Mouse (Mus musculus): ENCODE data around the gene Ptk7. TPM values are rescaled to one million over a fixed set of nuclear protein-coding genes. Genes with fewer than 3 reads are reported as not detected.
A peak's percentile ranks its signal among the peaks of the same experiment; 100 is the strongest.

Gene Ptk7
- polyA plus RNA-seq, 1 experiment = 6.5 TPM

DNA sequence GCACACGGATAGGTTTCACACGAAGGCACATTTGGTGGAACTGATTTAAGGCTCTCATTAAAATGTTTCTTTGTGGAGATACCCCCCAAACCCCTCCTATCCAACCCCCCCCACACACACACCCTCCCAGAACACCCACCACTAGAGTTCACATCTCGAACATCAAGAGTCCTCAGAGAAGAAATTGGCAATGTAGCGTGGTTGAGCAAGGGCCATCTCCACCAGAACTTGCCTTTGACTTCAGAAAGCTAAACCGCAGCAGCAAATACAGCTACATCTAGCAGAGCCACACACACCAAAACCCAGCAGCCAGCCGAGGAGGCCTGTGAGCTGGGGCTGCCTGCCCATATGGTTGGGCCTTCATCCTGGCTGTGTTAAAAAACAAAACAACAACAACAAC lies 1.9 kb downstream of the Ptk7 start:
- H3K27ac ChIP-seq (ENCODE audit: insufficient read depth, low read length) = no peak overlapping the region
- no peak for TF ChIP-seq POLR2A (IDR thresholded peaks at IDR 0.05; ENCODE audit: extremely low read depth, insufficient read depth, low read length)
- TF ChIP-seq CTCF (IDR thresholded peaks at IDR 0.05; ENCODE audit: extremely low read depth, insufficient read depth, low read length) = no peak
- peaks cover 2% of the 10 kb centered on the region for H3K4me1 ChIP-seq (ENCODE audit: control insufficient read depth, insufficient read depth, low read length)
- H3K4me3 ChIP-seq (ENCODE audit: insufficient read depth, low read length) = no peak overlapping the region; the same call in 1 of the 2 replicates

DNA sequence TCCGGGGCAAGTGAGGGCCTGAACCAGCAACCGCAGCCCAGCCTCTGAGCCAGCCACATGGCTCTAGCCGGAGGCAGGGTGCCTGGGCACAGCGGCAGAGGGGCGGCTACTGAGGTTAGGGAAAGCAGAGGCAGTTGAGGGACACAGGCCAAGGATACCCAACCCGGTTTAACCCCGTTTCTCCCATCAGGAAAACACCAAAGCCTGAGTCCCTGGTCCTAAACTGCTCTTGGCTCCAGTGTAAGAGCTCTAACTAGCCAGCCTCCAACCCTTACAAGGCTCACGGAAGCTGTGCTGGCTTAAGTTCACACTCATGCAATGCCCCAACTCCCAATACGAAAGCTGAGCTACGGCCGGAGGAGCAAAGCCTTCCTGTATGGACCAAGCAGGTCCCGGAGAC lies 4.7 kb downstream of the Ptk7 start:
- Histone ChIP-seq H3K4me1 (ENCODE audit: control insufficient read depth, insufficient read depth, low read length) (peaks cover 4% of the 10 kb centered on the region), H3K27ac (ENCODE audit: insufficient read depth, low read length) (no peak overlapping the region), H3K4me3 (ENCODE audit: insufficient read depth, low read length) (no peak overlapping the region)
- TF ChIP-seq CTCF (IDR thresholded peaks at IDR 0.05; ENCODE audit: extremely low read depth, insufficient read depth, low read length) (no peak), POLR2A (IDR thresholded peaks at IDR 0.05; ENCODE audit: extremely low read depth, insufficient read depth, low read length) (no peak)

DNA sequence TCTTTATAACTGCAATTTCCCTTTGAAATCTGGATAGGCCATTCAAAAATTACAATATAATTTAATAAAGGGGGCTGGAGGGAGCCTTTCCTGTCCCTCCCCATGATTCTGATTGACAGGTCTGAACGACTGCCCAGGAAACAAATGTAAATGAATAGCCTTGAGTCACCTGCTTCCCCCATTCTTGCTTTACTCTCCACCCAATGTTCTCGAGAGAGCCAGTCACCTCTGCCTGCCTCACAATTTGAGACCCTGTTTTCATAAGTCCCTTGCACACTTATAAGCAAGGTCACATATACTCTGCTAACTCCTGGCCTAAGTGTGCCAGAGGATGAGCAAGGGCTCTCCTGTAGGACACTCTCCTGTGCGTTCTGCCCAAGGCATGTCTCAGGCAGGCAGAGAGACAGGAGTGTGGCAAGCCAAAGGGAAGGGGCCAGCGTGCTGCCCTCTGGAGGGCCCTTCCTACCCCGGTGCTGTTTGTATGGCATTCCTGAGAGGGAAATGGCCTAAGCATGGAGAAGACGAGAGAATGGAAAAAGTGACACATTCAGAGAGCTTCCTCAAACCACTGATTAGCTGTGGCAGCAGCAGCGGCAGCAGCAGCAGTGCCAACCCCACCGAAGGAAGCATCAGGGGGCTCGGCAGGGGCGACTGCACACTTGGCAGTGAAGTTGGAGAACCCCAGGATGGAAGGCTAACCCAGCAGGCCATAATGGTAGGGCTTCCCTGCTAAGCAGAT lies 5.3 kb downstream of the Ptk7 start:
- Histone ChIP-seq H3K27ac (ENCODE audit: insufficient read depth, low read length) (no peak overlapping the region), H3K4me1 (ENCODE audit: control insufficient read depth, insufficient read depth, low read length) (peaks cover 4% of the 10 kb centered on the region), H3K4me3 (ENCODE audit: insufficient read depth, low read length) (no peak overlapping the region)
- TF ChIP-seq CTCF (IDR thresholded peaks at IDR 0.05; ENCODE audit: extremely low read depth, insufficient read depth, low read length) (no peak), POLR2A (IDR thresholded peaks at IDR 0.05; ENCODE audit: extremely low read depth, insufficient read depth, low read length) (no peak)

DNA sequence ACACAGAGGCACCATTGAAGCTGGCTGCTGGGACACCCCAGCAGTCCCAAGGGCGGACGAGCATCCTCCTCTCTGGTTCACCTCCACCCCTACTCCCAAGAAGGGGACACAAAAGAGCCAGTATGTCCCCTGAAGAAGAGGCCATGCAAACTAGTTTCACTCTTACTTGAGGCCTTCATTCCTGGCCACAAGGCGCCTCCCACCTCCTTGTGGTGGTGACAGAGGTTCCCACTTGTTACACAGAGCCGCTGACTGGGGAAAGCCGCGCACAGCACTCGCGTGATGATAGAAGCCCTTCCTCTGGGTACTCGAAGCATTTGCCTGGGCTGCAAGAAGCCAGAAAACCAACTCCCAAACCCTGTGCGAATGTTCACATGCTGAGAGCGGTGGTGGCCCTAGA lies 7.0 kb downstream of the Ptk7 start:
- no peak for TF ChIP-seq POLR2A (IDR thresholded peaks at IDR 0.05; ENCODE audit: extremely low read depth, insufficient read depth, low read length)
- TF ChIP-seq CTCF (IDR thresholded peaks at IDR 0.05; ENCODE audit: extremely low read depth, insufficient read depth, low read length) = no peak
- H3K4me1 ChIP-seq (ENCODE audit: control insufficient read depth, insufficient read depth, low read length) = peaks cover 4% of the 10 kb centered on the region
- no peak overlapping the region for H3K27ac ChIP-seq (ENCODE audit: insufficient read depth, low read length)
- no peak overlapping the region for H3K4me3 ChIP-seq (ENCODE audit: insufficient read depth, low read length)

DNA sequence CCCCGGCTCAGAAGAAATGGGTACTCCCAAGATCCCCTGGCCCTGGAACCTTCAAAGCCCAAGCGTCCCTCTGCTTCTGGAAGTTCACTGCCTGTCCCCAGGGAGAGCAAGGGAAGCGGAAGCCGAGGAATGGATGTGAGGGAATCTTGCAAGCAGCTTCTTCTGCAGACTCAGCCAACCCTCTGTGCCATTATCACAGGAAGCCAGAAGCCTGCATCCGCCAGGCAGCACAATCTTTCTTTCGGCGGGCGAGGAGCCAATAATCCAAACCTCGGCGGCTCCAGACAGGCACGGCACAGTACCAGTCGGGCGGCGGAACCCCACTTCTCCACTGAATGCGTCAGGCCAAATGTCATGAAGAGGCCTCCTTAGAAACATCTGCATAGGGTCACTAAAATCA lies 8.0 kb downstream of the Ptk7 start:
- H3K4me3 ChIP-seq (ENCODE audit: insufficient read depth, low read length) = no peak overlapping the region; the same call in 1 of the 2 replicates
- peaks cover 4% of the 10 kb centered on the region for H3K4me1 ChIP-seq (ENCODE audit: control insufficient read depth, insufficient read depth, low read length)
- 0 out of 2 replicates have a peak overlapping the region, but pooled peaks have one; percentile 17 for H3K27ac ChIP-seq (ENCODE audit: insufficient read depth, low read length)
- peak; percentile 39; the same call in 1 of the 2 replicates for TF ChIP-seq POLR2A (IDR thresholded peaks at IDR 0.05; ENCODE audit: extremely low read depth, insufficient read depth, low read length)
- TF ChIP-seq CTCF (IDR thresholded peaks at IDR 0.05; ENCODE audit: extremely low read depth, insufficient read depth, low read length) = no peak

DNA sequence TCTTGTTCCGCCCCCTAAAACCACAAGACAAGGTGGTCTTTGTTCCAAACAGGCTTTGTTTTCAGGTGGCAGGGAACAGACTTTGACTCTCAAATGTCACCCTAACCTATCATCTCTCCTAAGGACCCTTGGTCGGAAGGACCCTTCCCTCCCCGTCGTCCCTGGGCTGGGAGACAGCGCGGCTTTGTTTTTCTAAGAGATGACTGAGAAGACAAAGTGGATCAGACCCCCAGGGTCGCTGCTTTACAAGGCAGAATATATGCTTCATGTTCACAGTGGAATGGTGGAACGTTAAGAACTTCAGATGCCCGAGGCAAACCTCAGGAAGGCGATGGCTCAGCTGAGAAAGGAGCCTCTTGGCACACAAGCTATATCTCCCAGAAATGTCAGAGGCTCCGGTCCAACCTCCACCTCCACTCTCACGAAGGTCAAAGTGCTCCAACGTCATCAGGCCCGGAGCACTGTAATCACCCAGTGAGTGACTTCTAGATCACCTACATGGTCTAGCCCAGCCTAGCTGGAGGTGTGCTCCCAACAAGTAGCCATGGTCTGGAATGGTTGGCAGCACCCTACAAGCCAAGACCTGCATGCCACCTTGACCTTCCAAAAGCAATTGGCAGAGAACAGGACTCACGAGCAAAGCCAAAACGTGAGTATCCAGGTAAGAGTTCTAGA lies 9.5 kb downstream of the Ptk7 start:
- TF ChIP-seq CTCF (IDR thresholded peaks at IDR 0.05; ENCODE audit: extremely low read depth, insufficient read depth, low read length) (no peak), POLR2A (IDR thresholded peaks at IDR 0.05; ENCODE audit: extremely low read depth, insufficient read depth, low read length) (no peak)
- Histone ChIP-seq H3K4me1 (ENCODE audit: control insufficient read depth, insufficient read depth, low read length) (peaks cover 4% of the 10 kb centered on the region), H3K27ac (ENCODE audit: insufficient read depth, low read length) (no peak overlapping the region; the same call in 1 of the 2 replicates), H3K4me3 (ENCODE audit: insufficient read depth, low read length) (no peak overlapping the region)

DNA sequence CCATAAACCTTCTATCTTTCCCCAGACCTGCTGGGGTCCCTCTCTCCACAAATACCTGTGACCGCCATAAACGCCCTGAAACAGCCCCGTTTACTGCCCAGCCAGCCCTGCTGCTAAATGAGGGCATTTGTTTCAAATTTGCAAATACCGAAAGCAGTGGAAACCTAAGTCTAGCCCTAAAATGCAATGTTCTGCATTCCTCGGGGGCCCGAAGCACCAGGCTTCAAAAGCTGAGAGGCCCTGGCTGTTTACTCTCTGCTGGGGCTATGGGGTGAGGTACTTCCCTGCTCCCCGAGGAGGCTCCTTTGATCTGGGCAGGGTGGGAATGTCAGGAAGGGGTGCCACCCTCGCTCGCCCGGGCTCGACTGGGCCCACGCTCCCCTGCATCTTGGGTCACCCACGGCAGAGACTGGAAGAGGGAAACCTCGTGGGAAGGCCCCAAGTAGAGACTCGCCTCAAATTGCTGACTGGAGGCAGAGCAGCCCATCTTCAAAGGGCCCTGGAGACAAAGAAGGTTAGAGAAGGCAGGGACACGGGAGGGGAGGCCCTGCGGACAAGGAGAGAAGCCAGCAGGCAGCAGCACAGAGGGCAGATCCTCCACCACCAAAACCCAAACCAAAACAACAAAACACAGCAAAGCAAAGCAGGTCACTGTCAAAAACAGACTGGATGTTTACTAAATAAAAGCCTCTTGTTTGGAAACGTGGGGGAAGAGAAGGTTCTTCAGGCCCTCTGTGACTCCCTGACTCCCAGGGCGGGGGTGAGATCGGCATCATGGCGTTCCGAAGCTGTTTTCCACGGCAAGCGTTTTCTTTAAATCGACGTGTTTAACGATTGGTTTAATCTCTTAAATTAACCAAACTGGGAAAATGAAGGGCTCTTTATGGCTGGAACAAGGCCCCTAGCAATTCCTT lies 10.3 kb downstream of the Ptk7 start:
- H3K4me1 ChIP-seq (ENCODE audit: control insufficient read depth, insufficient read depth, low read length) = peaks cover 3% of the 10 kb centered on the region
- H3K4me3 ChIP-seq (ENCODE audit: insufficient read depth, low read length) = no peak overlapping the region
- H3K27ac ChIP-seq (ENCODE audit: insufficient read depth, low read length) = no peak overlapping the region; the same call in none of the 2 replicates
- TF ChIP-seq CTCF (IDR thresholded peaks at IDR 0.05; ENCODE audit: extremely low read depth, insufficient read depth, low read length) = no peak
- no peak for TF ChIP-seq POLR2A (IDR thresholded peaks at IDR 0.05; ENCODE audit: extremely low read depth, insufficient read depth, low read length)

DNA sequence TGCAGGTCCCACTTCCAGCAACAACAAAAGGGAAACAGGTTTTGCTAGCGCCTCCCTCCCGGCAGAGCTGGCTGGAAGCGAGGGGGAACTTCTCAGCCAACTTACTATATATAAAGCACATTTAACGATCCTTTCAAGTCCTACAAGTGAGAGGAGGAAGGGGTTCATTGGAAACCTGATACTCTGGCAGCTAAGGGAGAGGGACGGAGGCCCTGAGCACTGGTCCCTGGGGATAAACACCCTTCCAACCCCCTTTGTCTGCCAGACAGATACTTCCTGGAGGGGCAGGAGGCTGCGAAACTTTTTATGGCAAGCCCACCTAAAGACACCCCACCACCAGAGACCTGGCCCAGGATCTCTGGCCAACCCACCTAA lies 10.9 kb downstream of the Ptk7 start:
- H3K27ac ChIP-seq (ENCODE audit: insufficient read depth, low read length) = no peak overlapping the region; the same call in 1 of the 2 replicates
- H3K4me1 ChIP-seq (ENCODE audit: control insufficient read depth, insufficient read depth, low read length) = peaks cover 2% of the 10 kb centered on the region
- TF ChIP-seq POLR2A (IDR thresholded peaks at IDR 0.05; ENCODE audit: extremely low read depth, insufficient read depth, low read length) = no peak
- TF ChIP-seq CTCF (IDR thresholded peaks at IDR 0.05; ENCODE audit: extremely low read depth, insufficient read depth, low read length) = no peak
- H3K4me3 ChIP-seq (ENCODE audit: insufficient read depth, low read length) = no peak overlapping the region

DNA sequence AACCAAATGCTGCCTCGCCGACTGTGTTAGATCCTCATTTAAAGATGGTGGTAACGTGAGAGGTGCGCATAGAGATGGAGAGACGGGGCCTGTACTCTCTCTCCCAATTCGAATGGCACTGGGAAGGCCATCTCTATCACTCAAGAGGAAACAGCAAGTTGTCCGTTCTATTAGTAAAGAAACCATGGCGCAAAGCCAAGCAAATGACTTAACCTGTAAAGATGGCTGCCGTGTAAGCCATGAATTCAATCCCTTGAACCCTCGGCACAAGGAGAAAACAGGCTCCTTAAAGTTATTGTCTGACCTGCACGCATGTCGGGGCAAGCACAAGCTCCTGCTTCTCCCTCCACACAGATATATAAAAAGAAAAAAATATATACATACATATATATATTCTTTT lies 11.5 kb downstream of the Ptk7 start:
- H3K4me3 ChIP-seq (ENCODE audit: insufficient read depth, low read length) = no peak overlapping the region
- H3K4me1 ChIP-seq (ENCODE audit: control insufficient read depth, insufficient read depth, low read length) = peaks cover 2% of the 10 kb centered on the region
- H3K27ac ChIP-seq (ENCODE audit: insufficient read depth, low read length) = no peak overlapping the region
- no peak for TF ChIP-seq POLR2A (IDR thresholded peaks at IDR 0.05; ENCODE audit: extremely low read depth, insufficient read depth, low read length)
- TF ChIP-seq CTCF (IDR thresholded peaks at IDR 0.05; ENCODE audit: extremely low read depth, insufficient read depth, low read length) = no peak
